Mouse (Mus musculus) gastrocnemius, postnatal 10 days (tissue): ENCODE results near the gene Klhl36. TPM values are rescaled to one million over a fixed set of nuclear protein-coding genes. Genes with fewer than 3 reads are reported as not detected.
A peak's percentile ranks its signal among the peaks of the same experiment; 100 is the strongest.

Experiments
- DNase-seq: peaks from one replicate; pipeline ENCODE4 v3.0.0; 2021; ENCODE audit warnings: mixed read lengths
- total RNA-seq, 2 experiments: library from RNA; stranded (reverse); gene quantifications; 2 replicates each; pipeline ENCODE4 v1.2.3; 2021

Klhl36 gene
- total RNA-seq, 2 experiments from 2014 or later, result 2.9 to 3.9 TPM

DNA sequence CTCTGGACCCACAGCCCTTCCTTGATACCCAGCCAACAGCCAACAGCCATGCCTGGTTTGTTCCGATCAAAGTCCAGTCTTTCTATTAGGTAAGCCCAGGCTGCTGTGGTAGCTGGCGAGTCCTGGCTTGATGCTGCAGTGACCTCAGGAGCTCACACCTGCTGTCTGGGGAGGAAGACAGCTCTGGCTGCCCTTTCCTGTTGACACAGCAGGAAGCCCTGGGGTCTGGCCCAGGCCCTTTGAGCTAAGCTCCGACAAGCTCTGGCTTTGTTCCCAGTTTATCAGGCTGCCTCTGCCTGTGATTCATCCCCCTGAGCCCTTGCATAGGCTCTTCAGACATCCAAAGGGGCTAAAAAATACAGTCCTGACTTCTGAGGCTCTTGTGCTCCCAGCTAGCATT, 23.5 kb downstream of the Klhl36 start:
- peak; percentile 25 for DNase-seq

DNA sequence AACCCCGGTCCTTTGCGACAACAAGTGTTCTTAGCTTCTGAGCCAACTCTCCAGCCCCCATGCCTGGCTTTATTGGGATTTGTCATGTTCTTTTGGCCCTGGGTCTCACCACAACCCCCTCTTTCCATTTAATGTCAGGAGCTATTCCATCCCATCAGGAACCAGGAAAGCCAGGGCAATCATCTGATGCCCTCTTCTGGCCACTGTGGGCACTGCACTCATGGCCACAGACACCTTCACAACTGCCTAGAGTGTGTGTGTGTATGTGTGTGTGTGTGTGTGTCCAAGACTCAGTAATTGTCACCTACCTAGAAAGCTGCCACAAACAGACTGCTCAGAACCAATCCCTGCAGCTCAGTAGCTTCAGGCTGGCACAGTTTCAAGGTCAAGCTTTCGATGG, 25.1 kb downstream of the Klhl36 start:
- DNase-seq, result peak; percentile 41

DNA sequence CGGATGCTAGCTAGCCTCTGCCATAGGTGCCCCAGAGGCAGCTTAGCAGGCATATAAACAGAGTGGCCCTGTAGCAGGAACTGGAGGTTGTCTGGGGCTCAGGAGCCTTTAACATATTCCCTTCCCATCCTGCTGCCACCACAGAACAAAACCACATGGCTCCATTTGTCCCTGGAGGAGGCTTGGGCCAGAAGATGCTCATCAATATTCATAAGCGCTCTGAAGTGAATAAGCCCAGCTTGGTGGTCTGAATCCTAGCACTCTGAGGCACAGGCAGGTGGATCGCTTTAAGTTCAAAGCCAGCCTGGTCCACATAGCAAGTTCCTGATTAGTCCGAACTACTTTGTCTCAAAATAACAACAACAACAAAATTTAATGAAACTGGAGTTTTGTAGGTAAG, 25.9 kb downstream of the Klhl36 start:
- no peak for DNase-seq

DNA sequence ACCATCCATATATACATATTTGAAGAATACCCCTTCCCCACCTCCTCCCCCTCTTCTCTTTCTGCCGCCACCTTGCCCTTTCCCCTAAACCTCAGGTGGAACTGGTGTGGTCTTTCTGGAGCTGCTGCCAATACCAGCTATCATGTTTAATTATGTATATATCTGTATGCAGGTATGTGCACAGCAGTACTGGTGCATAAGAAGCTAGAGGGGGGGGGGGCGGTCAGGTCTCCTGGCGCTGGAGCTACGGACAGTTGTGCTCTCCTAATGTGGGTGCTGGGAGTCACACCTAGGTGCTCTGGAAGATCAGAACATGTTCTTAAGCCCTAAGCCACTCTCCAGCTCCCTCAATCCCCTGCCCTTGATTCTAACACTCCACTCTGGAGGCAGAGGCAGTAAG, 35.0 kb downstream of the Klhl36 start:
- no peak for DNase-seq

DNA sequence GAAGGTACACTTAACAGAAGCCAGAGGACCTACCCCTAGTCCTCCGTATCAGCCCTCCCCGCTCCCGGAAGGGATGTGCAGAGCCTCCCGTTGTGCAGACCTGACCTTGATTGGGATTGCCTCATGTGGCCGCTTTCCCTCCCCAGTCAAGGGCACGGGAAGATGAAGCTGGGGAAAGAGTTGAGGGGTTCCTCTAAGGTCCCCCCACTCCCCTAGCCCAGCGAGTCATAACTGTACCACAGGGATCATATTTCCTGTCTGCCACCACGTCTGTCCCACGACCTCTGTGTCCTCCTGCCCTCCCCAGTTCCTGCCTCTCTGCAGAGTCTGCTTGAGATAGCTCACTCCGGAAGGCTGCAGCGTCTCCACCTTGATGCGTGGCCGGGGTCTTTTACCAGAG, 35.9 kb downstream of the Klhl36 start:
- no peak for DNase-seq

DNA sequence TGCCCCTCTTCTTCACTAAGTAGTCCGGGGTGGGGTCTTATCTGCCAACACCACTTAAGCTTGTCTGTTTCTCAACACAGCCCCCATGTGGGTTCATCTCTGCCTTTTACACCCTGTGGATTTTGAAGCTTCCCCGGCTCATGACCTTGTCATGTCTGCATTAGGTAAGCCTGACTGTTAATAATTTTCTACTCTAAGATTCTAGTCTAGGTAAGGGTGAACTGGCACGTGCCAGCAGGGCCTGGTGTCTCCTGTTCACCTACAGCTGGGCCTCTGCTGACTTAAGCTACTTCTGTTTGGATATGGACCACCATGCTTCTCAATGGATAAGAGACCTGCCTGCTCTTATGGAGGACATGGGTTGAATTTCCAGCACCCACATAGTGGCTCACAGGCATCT, 39.3 kb downstream of the Klhl36 start:
- DNase-seq, result no peak

DNA sequence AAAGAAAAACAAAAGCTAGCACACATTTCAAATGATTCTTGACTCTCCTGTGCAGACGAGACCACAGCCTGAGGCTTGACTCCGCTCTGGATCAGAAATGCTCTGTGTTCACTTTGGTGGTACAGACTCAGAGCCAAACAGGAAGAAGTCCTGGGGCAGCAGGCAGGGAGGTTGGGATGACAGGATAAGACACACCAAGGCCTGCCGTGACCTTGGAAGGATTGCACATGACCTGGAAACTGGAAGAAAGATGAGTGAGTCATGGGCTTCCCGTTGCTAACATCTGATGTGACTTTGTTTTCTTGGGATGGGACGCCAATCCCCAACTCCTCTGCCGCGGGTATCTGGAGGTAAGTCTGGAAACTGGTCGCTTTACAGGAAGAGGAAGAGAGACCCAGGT, 39.9 kb downstream of the Klhl36 start:
- DNase-seq, result no peak

DNA sequence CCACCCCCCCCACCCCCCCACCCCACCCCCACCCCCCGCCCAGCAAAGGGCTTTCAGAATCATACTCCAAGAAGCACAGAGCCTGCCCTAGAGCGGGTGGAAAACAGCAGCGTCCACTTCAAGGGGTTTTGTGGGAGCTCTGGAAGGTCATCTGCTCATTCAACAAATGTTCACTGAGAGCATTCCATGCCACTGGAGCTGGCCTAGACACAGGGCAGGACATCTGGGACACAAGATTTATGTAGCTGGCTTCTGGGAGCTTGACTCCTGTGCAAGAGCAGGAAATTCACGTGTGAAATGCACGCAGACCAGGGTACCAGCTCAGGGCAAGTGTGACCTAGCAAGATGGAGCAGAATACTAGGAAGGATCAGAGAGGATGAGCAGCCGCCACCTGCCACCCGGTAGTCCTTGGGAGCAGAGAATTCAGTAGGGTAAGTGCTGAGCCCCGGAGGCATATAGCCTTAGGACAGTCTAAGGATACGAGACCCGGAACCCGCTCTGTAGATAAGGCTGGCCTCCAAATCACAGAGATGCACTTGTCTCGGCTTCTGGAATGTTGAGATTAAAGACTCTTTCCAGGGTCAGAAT, 42.4 kb downstream of the Klhl36 start:
- DNase-seq, result no peak

DNA sequence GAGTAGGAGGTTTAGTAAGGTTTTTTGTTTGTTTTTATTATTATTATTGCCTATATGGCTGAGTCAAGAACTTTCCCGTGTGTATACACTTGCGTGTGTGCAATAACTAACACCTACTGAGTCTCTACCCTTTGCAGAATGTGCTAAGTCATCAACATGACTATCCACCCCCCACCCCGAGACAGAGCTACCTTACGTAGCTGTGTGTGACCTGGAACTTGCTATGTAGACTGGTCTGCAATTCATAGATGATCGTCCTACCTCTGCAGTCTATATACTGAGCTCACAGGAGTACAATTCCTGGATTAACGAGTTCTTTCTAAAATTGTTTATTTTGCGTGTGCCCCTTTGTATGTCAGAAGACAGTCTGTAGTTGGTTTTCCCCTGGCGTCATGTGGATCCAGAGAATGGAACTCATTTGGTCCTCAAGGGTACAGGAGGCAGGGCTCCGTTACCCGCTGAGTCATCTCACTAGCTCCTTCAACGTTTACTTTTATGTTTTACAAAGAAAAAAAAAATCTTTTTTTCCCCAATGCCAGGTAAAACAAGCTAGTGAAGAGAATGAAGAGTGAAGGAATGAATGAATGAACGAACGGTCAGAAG, 48.0 kb downstream of the Klhl36 start, which contains the start of gene Usp10:
TSS of gene Usp10 (plus strand) at position 417 of the 603 bp plus-strand sequence.
- DNase-seq, result no peak

DNA sequence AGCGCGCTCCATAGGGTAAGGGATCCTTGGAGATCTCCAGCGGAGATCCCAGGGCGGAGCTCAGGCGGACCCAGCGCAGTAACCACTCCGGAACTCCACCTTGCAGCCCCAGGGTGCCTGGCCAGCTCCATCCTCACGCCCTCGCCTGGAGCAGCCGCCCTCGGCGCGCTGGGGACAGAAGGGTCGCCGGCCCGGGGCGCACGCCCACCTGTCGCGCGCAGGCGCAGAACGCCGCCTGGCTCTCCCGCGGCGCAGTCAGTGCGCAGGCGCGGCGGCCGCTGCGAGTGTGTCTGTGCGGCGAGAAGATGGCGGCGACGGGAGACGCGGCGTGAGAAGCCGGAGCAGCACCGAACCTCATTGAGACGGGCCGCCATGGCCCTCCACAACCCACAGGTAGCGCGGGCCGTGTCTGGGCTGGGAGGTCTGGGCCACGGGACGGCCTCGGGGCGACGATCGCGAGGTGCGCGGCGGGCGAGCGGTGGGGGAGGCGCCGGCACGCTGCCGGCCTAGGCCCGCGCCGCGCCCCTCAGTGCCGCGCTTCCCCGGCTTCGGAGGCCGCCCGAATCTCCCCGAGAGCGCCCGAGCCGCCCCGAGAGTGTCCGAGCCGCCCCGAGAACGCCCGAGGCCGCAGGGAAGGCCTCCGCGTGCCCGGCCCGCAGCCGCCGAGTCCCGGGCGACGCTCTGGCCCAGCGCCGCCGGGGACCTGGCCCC, 48.6 kb downstream of the Klhl36 start, which contains the start of gene Gm20388:
TSS of gene Gm20388 (plus strand) at position 295 of the 711 bp plus-strand sequence.
- DNase-seq, result peak; percentile 88

DNA sequence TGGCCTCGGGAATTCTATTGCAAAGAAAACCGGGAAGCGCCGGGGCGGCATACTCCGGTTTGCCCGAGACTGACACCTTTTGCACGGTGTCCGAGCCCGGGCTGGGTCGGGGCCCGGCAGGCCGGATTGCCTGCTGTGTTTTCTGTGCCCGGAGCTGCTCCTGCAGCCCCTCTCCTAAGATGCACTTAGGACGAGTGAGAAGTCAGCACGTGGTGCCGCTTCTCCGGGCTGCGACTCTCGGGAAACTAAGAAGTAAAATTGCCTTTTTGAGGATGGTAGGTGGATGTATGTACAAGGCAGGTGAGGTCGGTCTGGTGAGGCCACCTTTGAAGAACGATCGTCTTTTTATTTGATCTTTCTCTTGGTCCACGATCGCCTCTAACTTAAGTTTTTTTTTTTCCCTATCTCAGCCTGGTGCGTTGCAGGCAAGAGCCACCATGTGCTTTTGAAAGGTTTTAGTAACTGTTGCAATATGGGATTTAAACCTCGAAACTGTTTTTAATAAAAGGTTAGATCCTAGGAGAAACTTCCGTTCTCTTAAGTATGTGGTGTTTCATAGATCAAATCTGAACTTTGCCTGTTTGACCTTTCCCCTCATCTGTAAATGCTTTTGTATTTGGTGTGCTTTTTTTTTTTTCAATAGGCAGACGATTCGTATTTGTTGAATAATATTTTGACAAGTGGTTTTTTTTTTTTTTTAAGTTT, 49.3 kb downstream of the Klhl36 start:
- no peak for DNase-seq

DNA sequence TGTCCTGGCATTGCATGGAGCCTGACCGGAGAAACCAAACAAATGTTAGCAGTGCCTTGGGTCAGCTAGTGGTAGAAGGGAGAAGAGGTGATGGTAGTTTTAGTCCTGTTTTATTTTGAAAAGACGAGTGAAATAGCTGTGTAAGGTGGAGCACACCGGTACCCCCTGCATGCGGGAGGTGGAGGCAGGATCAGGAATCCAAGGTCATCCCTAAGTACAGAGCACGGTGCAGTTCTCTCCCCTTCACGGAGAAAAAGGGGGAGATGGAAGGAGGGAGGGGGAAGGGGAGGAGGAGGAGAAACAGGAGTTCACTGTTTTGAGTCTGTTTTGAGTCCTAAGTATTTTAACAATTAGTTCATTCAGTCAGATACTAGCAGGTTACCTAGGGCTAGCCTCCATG, 50.6 kb downstream of the Klhl36 start:
- DNase-seq, result no peak

DNA sequence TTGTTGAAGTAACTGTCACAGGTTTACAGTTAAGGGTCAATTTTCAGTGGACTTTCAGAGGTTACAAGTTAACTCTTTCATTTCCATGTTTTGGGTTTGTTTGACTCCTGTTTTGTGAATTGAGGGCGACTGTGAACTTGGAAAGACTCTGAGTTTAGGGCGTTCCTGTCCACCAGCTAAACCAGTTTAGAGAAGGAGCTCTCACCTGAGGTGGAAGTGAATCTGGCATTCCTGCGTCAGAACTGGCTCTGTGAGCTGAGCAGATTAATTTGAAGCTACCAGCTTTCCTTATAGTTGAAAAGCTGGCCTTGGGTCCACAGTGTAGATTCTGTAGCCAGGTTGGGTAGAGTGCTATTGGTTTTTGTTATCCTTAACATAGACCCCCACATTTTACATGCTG, 51.1 kb downstream of the Klhl36 start:
- DNase-seq, result no peak

DNA sequence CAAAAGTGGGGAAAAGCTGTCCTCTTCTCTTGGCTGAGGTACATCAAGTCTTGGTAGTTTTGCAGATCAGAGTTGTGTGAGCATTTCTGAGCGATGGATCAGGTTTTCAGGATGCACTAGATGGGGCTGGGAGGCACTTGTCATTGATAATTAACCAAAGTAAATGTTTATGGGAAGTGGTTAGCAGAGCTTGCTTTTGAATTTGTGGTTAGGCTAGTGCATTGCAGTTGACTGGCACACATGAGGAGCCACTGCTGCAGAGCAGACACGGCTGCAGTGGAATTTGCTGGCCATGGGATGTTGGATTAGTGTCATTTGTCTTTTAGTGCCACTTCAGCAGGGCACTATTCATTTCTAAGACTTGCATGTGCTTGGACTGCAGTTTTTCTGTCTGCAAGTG, 52.1 kb downstream of the Klhl36 start:
- DNase-seq, result no peak

DNA sequence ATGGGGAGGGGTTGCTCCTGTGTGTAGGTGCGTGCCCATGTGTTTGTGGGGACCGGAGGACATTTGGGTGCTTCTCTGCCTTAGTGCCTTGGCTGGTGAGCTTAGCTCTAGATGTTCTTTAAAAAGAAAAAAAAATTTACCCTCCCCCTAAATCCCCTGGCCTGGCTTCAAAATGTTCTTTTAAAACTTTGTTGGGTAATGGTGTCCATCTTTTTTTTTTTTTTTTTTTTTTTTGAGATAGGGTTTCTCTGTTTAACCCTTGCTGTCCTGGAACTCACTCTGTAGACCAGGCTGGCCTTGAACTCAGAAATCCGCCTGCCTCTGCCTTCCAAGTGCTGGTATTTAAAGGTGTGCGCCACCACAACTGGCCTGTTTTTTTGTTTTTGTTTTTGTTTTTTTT, 53.2 kb downstream of the Klhl36 start:
- no peak for DNase-seq

DNA sequence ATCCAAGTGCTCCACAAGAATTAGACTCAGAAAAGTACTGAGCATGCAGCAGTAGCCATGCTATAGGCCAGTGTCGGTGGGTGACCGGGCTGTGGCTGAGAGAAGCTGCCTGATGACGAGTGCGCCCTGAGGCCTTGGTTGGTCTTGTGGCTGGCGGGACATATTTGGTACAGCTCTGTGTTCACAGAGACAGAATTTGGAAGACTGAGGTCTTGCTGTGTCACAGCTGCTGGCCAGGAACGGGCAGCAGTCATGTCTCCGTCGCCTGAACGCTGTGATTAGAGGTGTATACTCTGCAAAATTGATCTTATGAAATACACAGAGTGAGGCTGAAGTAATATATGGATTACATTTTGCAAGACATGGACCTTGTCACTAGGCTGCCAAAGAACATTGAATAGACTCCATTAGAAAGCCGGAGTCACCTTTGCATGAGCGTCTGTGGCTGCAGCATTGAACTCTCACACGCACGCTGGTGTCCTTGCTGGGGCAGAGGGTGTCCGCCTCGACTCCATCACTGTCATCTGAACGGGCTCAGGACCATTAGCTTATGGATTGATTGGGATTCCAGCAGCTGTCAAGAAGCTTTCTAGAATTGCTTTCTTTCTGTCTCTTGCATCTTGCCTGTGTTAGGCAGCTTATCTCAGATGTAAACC, 54.3 kb downstream of the Klhl36 start:
- DNase-seq, result no peak

DNA sequence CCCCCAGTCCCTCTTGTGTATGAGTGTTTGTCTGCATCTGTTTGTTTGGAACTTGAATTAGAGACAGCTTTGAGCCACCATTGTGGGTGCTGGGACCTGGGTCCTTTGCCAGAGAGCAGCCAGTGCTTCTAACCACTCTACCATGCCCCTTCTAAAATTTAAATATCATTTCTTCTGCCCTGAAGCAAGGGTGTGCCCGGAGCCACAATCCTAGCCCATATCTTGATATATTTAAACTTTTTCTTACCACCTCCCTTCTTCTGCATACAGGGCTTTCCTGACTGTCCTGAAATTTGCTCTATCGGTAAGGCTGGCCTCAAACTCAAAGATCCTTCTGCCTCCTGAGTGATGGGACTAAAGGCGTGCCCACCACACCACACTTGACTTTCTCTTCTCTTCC, 55.3 kb downstream of the Klhl36 start:
- DNase-seq, result no peak

DNA sequence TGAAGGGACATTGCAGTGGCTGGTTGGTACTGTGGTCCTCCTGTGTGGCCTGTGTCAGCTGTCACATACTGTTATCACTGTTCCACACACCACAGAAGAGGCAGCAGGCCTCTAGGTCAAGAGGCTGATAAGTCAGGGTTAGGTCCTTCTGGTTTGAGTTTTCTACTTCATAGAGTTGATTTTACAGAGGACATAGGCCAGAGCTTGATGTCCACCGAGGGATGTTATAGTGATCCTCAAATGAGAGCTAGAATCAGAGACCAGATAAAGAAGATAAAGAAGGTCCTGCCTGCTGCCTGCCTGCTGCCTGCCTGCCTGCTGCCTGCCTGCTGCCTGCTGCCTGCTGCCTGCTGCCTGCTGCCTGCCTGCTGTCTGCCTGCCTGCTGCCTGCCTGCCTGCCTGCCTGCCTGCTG, 56.1 kb downstream of the Klhl36 start:
- DNase-seq, result no peak

DNA sequence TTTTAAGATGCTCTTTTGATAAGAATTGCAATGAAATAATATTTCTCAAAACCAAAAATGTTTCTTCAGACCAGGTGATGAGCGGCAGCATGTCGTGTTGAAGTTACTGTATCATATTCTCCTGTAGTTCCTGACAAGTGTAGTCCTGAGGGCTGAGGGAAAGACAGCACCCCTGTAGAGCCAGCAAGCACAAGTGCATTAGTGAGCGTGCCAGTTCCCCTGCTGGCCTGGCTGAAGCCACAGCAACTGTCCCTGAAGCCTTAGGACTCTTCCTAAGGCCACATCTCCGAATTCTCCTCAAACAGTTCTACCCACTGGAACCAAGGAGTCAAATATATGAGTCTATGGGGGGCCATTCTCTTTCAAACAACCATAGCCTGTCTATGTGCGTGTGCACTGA, 61.2 kb downstream of the Klhl36 start:
- DNase-seq, result no peak

DNA sequence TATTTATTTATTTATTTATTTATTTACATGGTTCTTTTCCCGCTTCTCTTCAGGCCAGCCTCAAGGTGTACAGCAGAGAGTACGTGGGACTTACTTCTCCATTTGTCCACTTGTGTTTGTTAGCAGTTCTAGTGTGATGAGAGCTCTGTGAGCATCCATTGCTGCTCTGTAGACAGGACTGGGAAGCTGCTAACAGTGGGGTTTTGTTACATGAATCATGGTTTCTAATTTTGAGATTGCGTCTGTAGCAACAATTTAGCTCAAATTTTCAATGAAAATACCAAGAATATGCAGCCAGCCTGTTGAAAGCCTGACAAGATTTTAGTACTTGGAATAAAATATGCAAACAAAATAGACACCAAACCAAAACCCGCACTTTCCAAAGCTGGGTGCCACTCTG, 63.4 kb downstream of the Klhl36 start:
- no peak for DNase-seq

DNA sequence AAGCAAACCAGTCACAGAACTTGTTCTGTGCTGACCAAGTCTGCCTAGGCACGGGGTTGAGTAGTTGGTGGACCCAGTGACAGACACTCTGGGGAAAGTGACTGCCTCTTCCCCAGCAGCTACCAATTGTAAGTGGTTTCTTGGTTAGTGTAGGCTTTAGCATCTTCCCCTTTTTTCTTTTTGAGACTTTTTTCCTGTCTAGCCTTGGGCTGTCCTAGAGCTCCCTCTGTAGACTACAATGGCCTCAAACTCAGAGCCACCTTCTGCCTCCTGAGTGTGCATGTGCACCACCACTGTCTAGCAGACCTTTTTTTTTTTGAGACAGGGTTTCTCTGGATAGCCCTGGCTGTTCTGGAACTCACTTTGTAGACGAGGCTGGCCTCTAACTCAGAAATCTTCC, 64.4 kb downstream of the Klhl36 start:
- no peak for DNase-seq
